Mouse (Mus musculus) liver, embryonic 15.5 days (tissue): Measurements from ENCODE around the gene Stk10. TPM values are rescaled to one million over a fixed set of nuclear protein-coding genes. Genes with fewer than 3 reads are reported as not detected.

Source experiments
- ATAC-seq: fragments of 200-750 bp; cut with Nextera tagmentation; 2 replicates; pipeline ENCODE4 v1.8.0; 2017; ENCODE audit warnings: moderate number of reproducible peaks, mild to moderate bottlenecking, moderate library complexity; ENCODE audit not compliant: insufficient read depth
- H3K27ac ChIP-seq: fragments of 300-500 bp; sonication (generic); replicated peaks from 2 replicates; pipeline ENCODE4 v1.5.1; 2015; ENCODE audit warnings: mild to moderate bottlenecking, inconsistent platforms
- H3K27me3 ChIP-seq: fragments of 300-500 bp; sonication (generic); 2 replicates; pipeline ENCODE4 v1.6.1; 2015; ENCODE audit warnings: mild to moderate bottlenecking, inconsistent platforms
- H3K36me3 ChIP-seq: fragments of 300-500 bp; sonication (generic); replicated peaks from 2 replicates; pipeline ENCODE4 v1.6.1; 2015; ENCODE audit warnings: moderate library complexity, mild to moderate bottlenecking, inconsistent platforms
- H3K4me1 ChIP-seq: fragments of 300-500 bp; sonication (generic); replicated peaks from 2 replicates; pipeline ENCODE4 v1.6.1; 2015; ENCODE audit warnings: inconsistent platforms
- H3K4me2 ChIP-seq: fragments of 300-500 bp; sonication (generic); 2 replicates; pipeline ENCODE4 v1.6.1; 2015; ENCODE audit warnings: moderate library complexity, mild to moderate bottlenecking, inconsistent platforms
- H3K4me3 ChIP-seq: fragments of 300-500 bp; sonication (generic); replicated peaks from 2 replicates; pipeline ENCODE4 v1.5.1; 2015; ENCODE audit warnings: mild to moderate bottlenecking, inconsistent platforms
- H3K9ac ChIP-seq: fragments of 300-500 bp; sonication (generic); 2 replicates; pipeline ENCODE4 v1.6.1; 2015; ENCODE audit warnings: moderate library complexity, mild to moderate bottlenecking, inconsistent platforms
- H3K9me3 ChIP-seq: fragments of 300-500 bp; sonication (generic); replicated peaks from 2 replicates; pipeline ENCODE4 v1.6.1; 2016; ENCODE audit warnings: inconsistent platforms
- WGBS: fragments of 180-500 bp; shearing (Covaris S2); methylation state at CpG from one replicate; pipeline ENCODE4 v1.1.7; 2015; ENCODE audit warnings: mixed read lengths; ENCODE audit not compliant: insufficient replicate concordance; 5-methylcytosine and 5-hydroxymethylcytosine counted together
- polyA plus RNA-seq: library from polyadenylated mRNA; unstranded; fragments of >200 nt; fragmentation: Nextera tagmentation; extraction: Ambion mirVana; gene quantifications from 2 replicates; pipeline ENCODE4 v1.2.1, GENCODE M21; 2015

The Stk10 gene
- polyA plus RNA-seq, 1 experiment from 2014 or later, result 4.3 TPM

DNA sequence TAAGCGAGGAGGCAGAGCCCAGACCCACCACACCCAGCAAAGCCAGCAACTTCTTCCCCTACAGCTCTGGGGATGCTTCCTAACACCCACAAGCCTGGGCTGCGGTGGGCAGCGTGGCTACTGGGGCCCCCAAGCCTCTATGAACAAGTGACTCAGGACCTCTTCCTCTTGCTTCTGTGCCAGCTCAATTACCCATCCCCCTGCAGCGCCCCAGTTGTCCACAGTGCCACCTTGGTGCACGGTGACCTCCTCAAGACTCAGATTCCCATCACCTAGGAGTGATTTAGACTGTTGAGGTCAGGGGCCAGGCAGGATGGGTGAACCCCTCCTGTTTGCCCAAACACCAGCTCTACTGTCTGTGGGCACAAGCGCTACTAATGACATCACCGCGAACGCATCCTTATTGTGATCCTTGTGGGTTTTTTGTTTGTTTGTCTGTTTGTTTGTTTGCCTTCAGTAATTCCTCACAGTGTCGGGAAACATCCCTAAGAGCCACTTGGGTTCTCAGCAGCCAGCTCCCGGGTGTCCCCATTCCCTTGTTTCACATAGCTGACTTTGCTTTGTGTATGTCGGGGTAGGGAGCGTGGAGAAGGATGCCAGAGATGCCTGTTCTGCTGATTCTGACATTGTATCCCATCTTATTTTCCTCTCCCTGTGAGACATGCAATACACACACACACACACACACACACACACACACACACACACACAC is 89.5 kb downstream of the Stk10 start:
- H3K36me3 ChIP-seq, result no peaks in the 10 kb centered on the region; the same call in 1 of the 2 replicates
- no peak for ATAC-seq
- H3K9me3 ChIP-seq, result no peaks in the 10 kb centered on the region
- peaks cover 8% of the 10 kb centered on the region; the same call in 1 of the 2 replicates for H3K4me1 ChIP-seq
- WGBS, result 77% methylated on average over 13 of the region's 13 CpGs
- no peaks in the 10 kb centered on the region for H3K27me3 ChIP-seq
- no peak overlapping the region for H3K4me2 ChIP-seq
- H3K4me3 ChIP-seq, result no peak overlapping the region
- no peak overlapping the region for H3K9ac ChIP-seq
- no peak overlapping the region for H3K27ac ChIP-seq

DNA sequence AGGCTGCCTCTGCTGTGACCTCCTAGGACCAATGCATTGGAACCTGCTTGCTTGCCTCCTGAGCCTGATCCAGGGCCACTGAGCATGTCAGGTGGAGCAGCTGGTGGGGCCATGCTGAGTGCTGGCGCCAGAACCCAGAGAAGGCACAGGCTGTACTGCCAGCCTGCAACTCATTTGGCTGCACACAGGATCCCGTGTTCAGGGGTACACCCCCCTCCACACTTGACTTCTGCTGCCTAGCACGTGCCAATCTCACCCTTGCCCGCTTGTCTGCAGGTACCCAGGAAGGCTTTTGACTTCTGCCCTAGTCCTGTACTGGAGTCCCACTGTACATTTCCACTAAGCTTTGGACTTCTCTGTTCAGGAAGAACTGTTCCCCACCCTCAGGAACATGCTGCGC is 90.1 kb downstream of the Stk10 start:
- Histone ChIP-seq H3K9ac (no peak overlapping the region), H3K4me1 (peaks cover 8% of the 10 kb centered on the region; the same call in 1 of the 2 replicates), H3K27me3 (no peaks in the 10 kb centered on the region), H3K4me3 (no peak overlapping the region), H3K9me3 (no peaks in the 10 kb centered on the region), H3K4me2 (no peak overlapping the region), H3K27ac (no peak overlapping the region), H3K36me3 (no peaks in the 10 kb centered on the region; the same call in 1 of the 2 replicates)
- no peak for ATAC-seq
- WGBS, result 72% methylated on average over 5 of the region's 5 CpGs

DNA sequence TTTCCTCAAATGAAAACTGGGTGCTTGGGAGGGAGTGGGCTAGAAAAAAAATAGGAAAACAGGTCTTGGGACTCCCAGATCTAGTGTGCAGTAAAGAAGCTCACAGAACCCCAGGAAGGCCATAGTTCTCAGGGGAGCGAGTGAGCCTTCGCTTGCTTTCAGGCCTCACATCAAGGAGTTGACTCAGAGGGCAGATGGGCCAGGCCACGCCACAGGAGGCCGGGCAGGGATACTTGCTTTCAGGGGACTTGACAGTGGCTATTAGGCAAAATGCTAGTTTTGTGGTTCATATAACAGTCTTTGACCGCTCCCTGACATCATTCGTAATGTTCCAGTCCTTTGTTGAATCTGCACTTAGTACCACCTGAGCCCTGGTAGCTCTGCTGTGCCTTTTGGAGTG is 90.8 kb downstream of the Stk10 start:
- H3K4me1 ChIP-seq, result peaks cover 5% of the 10 kb centered on the region; the same call in 1 of the 2 replicates
- H3K4me2 ChIP-seq, result no peak overlapping the region
- 76% methylated on average over 6 of the region's 6 CpGs for WGBS
- H3K27me3 ChIP-seq, result no peaks in the 10 kb centered on the region
- H3K4me3 ChIP-seq, result no peak overlapping the region
- no peak overlapping the region for H3K9ac ChIP-seq
- H3K27ac ChIP-seq, result no peak overlapping the region
- ATAC-seq, result no peak
- no peaks in the 10 kb centered on the region; the same call in 1 of the 2 replicates for H3K36me3 ChIP-seq
- no peaks in the 10 kb centered on the region for H3K9me3 ChIP-seq

DNA sequence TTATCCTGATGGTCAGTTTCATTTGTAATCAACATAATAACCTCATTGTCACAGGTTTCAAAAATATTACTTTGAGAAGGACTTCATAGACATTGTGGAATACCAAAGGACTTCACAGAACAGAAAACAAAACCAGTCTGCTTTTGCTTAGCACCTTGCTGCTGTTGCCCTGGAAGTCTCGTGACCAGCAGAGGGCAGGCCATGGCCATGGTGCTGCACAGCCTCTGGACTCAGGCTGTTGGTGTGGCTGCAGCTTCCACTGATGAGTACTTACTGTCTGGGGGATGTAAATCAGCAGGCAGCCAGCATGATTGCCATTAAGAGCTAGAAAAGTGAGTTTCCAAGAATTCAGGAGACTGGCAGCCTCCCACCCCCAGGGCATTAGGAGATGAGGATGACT is 92.6 kb downstream of the Stk10 start:
- Histone ChIP-seq H3K9ac (no peak overlapping the region), H3K27me3 (no peaks in the 10 kb centered on the region), H3K36me3 (no peaks in the 10 kb centered on the region; the same call in 1 of the 2 replicates), H3K4me3 (no peak overlapping the region), H3K4me2 (no peak overlapping the region), H3K4me1 (no peaks in the 10 kb centered on the region), H3K27ac (no peak overlapping the region), H3K9me3 (no peaks in the 10 kb centered on the region)
- 36% methylated on average over 1 of the region's 1 CpGs for WGBS
- no peak for ATAC-seq

DNA sequence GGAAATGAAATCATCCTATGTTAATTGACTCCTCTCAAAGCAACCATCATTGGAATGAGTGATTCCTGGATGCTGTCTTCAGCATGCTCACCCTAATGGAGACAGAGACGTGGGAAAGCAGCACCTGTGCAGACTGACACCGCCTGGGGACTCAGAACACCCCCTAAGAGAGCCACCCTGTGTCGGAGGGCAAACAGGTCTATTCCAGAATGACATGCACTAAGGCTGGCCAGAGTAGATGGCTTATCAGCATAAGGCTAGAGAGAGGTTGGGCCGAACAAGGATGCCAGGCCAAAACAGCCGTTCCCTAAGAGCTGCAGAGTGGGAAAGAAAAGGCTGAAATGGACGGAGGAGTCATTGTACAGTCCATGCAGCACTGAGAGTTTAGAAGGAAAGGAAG is 93.0 kb downstream of the Stk10 start:
- Histone ChIP-seq H3K9ac (no peak overlapping the region), H3K9me3 (no peaks in the 10 kb centered on the region), H3K27ac (no peak overlapping the region), H3K27me3 (no peaks in the 10 kb centered on the region), H3K36me3 (no peaks in the 10 kb centered on the region; the same call in 1 of the 2 replicates), H3K4me2 (no peak overlapping the region), H3K4me3 (no peak overlapping the region), H3K4me1 (no peaks in the 10 kb centered on the region)
- WGBS, result 69% methylated on average over 6 of the region's 6 CpGs
- ATAC-seq, result no peak

DNA sequence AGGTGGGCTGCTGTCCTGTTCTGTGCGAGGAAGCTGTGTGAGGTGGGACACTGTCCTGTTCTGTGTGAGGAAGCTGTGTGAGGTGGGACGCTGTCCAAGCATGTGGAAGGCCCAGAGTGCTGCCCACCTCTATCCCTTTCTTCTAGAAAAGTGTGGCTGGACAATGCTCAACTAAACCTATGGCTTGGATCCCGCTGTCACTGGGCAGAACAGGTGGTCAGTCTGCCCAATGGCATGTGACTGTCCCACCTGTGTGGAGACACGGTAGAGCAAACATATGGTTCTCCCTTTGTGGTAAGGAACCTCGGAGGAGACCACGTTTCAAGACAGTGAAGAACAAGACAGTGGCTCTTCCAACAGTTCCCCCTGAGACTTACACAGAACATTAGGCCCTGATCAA is 94.8 kb downstream of the Stk10 start:
- no peak for ATAC-seq
- H3K27ac ChIP-seq, result no peak overlapping the region
- WGBS, result 52% methylated on average over 6 of the region's 6 CpGs

DNA sequence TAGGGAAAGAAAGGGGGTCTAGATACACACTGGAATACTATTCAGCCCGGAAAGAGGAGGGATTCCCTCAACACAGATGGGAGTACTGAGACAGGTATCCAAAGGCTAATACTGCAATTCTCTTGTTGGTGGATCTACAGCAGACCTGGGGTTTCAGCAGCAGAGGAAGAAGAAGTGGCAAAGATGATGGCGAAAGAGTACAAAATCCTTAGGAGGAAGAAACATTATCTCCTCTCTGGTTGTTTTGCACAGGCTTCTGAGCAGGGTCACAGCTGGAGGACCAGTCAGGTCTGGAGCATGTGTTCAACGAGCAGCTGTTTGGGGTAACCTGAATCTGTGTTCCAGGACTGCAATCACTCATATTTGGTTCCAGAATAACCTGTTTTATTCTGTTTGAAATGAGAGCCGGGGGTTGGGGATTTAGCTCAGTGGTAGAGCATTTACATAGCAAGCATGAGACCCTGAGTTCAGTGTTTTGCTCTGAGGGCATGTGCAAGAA is 96.7 kb downstream of the Stk10 start:
- no peaks in the 10 kb centered on the region for H3K9me3 ChIP-seq
- no peaks in the 10 kb centered on the region for H3K27me3 ChIP-seq
- no peak for ATAC-seq
- no peak overlapping the region for H3K4me3 ChIP-seq
- H3K4me2 ChIP-seq, result no peak overlapping the region
- whole genome bisulfite sequencing, result 51% methylated on average over 4 of the region's 4 CpGs
- no peak overlapping the region for H3K9ac ChIP-seq
- H3K27ac ChIP-seq, result no peak overlapping the region
- H3K4me1 ChIP-seq, result peaks cover 7% of the 10 kb centered on the region; the same call in 1 of the 2 replicates
- no peaks in the 10 kb centered on the region for H3K36me3 ChIP-seq

More for the DNA sequence above, 94.8 kb downstream of the Stk10 start:
- Histone ChIP-seq H3K4me1 (no peaks in the 10 kb centered on the region), H3K27me3 (no peaks in the 10 kb centered on the region), H3K4me2 (no peak overlapping the region), H3K4me3 (no peak overlapping the region), H3K9me3 (no peaks in the 10 kb centered on the region), H3K9ac (no peak overlapping the region), H3K36me3 (no peaks in the 10 kb centered on the region; the same call in 1 of the 2 replicates)

DNA sequence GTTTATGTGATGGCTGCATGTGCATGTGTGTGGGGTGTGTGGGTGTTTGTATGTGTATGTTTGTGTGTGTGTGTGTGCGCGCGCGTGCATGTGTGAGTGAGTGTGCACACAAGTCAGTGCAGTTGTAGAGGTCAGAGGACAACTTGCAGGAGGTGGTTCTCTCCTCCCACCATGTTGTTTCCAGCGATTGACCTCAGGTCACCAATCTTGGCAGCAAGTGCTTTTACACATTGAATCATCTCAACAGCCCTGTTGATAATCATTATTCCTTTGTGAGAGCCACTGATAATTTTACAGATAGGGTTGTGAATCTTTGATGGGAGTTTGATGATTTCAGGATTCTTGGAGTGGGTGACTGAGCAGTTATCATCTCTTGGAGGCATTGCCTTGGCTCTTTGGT is 99.6 kb downstream of the Stk10 start:
- no peak overlapping the region for H3K27ac ChIP-seq
- H3K9ac ChIP-seq, result no peak overlapping the region
- 91% methylated on average over 5 of the region's 5 CpGs for WGBS

DNA sequence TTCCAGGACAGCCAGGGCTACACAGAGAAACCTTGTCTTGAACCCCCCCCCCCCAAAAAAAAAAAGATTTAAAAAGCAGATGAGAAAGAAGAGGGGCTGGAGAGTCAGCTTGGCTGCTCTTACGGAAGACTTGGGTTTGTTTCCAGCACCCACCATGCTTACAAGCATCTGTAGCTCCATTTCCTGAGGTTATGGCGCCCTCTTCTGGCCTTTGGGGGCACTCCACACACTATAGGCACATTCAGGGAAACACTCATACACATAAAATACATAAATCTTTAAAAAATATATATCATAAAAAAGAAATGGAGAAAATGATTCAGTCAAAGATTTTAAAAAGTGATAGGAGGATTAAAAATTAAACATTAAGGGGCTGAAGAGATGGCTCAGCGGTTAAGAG is 100.4 kb downstream of the Stk10 start:
- Histone ChIP-seq H3K9ac (no peak overlapping the region), H3K27me3 (no peaks in the 10 kb centered on the region), H3K27ac (no peak overlapping the region), H3K9me3 (no peaks in the 10 kb centered on the region), H3K4me1 (peaks cover 27% of the 10 kb centered on the region), H3K36me3 (no peaks in the 10 kb centered on the region), H3K4me2 (no peak overlapping the region), H3K4me3 (no peak overlapping the region)
- WGBS, result 66% methylated on average over 3 of the region's 3 CpGs
- ATAC-seq, result no peak

More for the DNA sequence above, 99.6 kb downstream of the Stk10 start:
- H3K4me3 ChIP-seq, result no peak overlapping the region
- H3K4me1 ChIP-seq, result peaks cover 24% of the 10 kb centered on the region
- no peaks in the 10 kb centered on the region for H3K36me3 ChIP-seq
- no peaks in the 10 kb centered on the region for H3K9me3 ChIP-seq
- no peak for ATAC-seq
- no peaks in the 10 kb centered on the region for H3K27me3 ChIP-seq
- no peak overlapping the region for H3K4me2 ChIP-seq

DNA sequence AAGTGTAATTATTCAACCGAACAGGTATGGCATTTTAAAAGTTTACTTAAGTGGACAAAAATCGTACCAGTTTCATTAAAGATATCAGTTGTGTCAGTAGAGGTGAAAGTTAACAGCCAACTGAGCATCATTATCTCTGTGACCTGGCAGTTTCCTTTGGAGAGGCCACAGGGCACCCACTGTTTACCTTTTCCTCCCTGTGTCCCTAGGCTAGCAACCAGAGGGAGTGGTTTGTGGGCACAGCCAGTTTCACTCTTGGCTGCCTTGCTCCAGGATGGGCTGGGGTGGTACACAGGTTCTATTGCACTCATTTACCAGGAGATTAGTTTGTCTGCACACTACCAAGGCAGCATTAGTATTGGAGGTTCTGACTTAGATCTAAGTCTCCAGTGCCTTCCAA is 101.0 kb downstream of the Stk10 start:
- Histone ChIP-seq H3K36me3 (no peaks in the 10 kb centered on the region), H3K9me3 (no peaks in the 10 kb centered on the region), H3K27me3 (no peaks in the 10 kb centered on the region), H3K27ac (no peak overlapping the region), H3K4me1 (peaks cover 30% of the 10 kb centered on the region), H3K4me3 (no peak overlapping the region), H3K4me2 (no peak overlapping the region), H3K9ac (no peak overlapping the region)
- no peak for ATAC-seq
- WGBS, result 37% methylated on average over 2 of the region's 2 CpGs

DNA sequence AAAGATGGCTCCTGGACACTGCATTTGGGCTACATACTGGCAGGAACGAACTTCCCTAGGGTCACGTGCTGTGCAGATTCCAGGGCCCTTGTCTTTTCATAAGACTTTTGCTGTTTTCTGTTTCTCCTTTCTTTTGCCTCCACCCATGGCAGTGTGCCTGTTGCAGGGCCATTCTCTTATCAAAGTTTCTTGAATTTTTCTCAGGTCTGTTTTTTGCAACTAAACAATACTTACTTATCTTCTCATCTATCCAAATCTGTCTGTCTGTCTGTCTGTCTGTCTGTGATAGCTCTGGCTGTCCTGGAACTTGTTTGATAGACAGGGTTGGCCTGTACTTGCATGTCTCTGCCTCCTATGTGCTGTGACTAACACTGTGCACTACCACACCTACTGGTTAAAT is 101.7 kb downstream of the Stk10 start:
- Histone ChIP-seq H3K27me3 (no peaks in the 10 kb centered on the region), H3K27ac (no peak overlapping the region), H3K9ac (no peak overlapping the region), H3K4me3 (no peak overlapping the region), H3K4me2 (no peak overlapping the region), H3K36me3 (no peaks in the 10 kb centered on the region), H3K4me1 (peaks cover 34% of the 10 kb centered on the region), H3K9me3 (no peaks in the 10 kb centered on the region)
- WGBS, result 29% methylated on average over 2 of the region's 2 CpGs
- ATAC-seq, result peak; percentile 40; the same call in 1 of the 2 replicates
